Mouse (Mus musculus) left cerebral cortex, postnatal 25 days (tissue): Measurements from ENCODE around the gene Acaa1a. TPM values are rescaled to one million over a fixed set of nuclear protein-coding genes. Genes with fewer than 3 reads are reported as not detected.
A peak's percentile ranks its signal among the peaks of the same experiment; 100 is the strongest.
"Not testable (repeated sequence)": the region's sequence is repeated elsewhere in the genome, so short reads cannot be mapped to it uniquely, and the experiment has no call there.

Experiments used
- DNase-seq, 2 experiments: peaks; one replicate each; pipeline ENCODE4 v3.0.0; 2022; ENCODE audit warnings: low spot score in 2 of 2, mixed read lengths in 1 of 2
- intact Hi-C: fragments of 180-260 bp; cut with DNase I; formaldehyde crosslinking; loops from one replicate; pipeline ENCODE4 v1.15.1; 2025
- total RNA-seq, 2 experiments: library from RNA; stranded (reverse); gene quantifications; 2 replicates each; pipeline ENCODE4 v1.2.3; 2021

Gene Acaa1a
- total RNA-seq, 2 experiments from 2014 or later, result 71.4 to 72.6 TPM

DNA sequence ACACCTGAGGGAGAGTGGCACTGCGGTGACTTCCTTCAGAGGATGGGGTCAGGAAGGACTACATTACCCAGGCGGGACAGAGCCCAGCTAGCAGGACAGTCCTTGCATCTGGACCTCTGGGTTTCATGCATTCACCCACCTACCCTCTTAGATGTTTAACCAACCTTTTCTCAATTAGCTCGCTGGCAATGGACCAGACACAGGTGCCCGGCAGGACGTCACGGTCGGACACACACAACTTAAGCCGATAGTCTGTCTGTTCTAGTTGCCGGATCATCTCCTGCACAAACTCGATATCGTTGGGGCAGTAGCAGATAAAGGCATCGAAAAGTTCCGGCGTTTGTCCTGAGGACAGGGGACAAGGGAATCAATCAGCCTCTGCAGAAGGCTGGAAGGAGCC, 1.6 kb upstream of the Acaa1a start:
- no peak for DNase-seq
- intact Hi-C loops, result no loop called here

DNA sequence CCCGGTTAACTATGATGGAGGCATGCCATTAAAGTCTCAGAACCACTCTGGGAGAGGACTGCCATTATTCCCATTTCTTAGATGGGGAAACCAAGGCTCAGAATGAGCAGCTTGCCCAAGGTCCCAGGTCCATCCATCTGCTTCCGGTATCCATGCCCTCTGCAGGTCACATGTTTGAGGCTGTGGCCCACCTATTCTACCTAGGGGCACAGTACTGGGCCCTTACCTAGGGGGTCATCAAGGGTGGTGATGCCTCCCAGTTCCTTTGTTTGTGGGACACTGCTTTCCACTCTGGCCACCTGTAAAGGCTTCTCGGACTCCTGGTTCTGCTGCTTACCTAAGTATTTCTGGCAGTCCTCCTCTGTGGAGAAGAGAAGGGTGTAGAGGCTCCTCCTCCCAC, 1.1 kb upstream of the Acaa1a start:
- intact Hi-C loops, result no loop called here
- no peak for DNase-seq

DNA sequence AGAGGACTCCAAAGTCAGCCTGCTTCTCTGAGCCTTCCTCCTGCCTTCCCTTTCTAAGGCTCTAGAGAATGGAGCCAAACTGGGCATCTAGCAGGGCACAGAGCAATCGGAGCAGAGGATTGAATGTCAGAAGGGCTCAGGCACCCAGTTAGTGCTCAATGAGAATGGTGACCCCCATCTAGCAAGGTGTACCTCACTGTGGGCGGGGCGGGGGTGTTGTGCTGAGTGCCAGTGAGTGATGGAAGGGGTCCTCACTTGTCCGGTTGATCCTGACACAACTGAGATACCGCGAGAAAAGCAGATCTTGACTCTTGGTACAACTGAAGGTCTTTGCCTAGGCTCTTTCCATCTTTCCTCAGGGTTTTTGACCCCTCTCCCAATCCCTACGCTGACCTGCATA, 370 bp upstream of the Acaa1a start:
- DNase-seq, result no peak
- intact Hi-C loops, result no loop called here

DNA sequence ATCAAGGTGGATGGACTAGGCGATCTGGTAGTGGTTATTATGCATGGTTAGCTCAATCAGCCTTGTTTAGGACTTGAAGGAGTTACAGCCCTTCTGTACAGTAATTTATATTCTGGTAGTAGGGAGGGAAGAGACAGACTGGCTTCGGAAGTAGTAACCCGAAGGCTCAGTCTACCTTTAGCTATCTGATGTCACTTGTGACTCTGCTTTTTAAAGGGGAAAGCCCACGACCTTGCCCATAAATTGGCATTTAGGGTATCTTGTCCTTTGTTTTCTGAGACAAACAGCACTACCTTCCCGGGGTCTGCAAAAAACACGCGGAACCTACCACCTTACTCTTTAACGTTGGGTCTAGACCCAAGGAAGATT, 720 bp downstream of the Acaa1a start:
- intact Hi-C loops, result loop anchor here (2.0 to 10.0 kb wide), 3 partner anchors 17 to 413 kb away; partner anchors contain the start of genes Ctdspl, Dlec1 and Oxsr1
- peak in 1 of 2 experiments; percentile 14 for DNase-seq

DNA sequence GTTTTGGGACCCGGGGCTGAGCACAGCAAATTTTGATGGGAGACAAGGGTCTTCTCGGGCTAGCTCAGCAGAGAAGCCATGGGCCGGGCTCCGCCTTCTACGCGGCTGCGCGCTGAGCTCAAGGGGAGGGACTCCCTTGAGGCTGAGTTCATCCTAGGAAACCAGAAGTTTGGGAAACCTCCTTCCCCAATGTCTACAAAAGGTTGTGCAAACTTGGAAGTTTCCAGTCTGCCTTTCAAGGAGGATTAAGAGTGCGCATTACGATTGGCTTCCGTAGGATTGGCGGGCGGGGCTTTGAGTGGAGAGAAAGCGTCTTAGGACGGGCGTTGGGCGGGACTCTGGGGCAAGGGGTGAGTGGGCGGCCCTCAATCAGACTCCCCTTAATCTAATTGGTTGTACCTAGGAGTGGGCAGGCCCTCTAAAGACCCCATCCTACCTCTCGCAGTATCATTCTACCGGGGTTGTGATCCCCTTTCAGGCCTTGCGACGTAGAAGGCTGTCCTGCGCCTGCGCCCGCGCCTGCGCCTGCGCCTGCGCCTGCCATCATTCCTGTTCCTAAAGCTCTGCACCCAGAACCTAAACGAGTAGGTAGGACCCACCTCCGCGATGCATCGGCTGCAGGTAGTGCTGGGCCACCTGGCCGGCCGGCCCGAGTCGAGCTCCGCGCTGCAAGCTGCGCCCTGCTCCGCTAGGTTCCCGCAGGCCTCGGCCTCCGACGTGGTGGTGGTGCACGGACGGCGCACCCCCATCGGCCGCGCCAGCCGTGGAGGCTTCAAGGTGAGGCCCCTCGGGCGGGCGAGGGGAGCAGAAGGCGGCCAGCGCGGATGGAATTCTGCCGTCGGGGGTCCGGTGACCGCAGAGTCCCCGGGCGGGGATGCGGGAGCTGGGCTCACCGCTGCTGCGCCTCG, 1.7 kb downstream of the Acaa1a start, which contains the start of gene Myd88:
TSS of gene Myd88 (minus strand) at position 503 of the 908 bp plus-strand sequence.
- intact Hi-C loops, result loop anchor here (2.0 to 10.0 kb wide), 3 partner anchors 18 to 414 kb away; partner anchors contain the start of genes Ctdspl, Dlec1 and Oxsr1
- peak; percentile 93 to 99 for DNase-seq

DNA sequence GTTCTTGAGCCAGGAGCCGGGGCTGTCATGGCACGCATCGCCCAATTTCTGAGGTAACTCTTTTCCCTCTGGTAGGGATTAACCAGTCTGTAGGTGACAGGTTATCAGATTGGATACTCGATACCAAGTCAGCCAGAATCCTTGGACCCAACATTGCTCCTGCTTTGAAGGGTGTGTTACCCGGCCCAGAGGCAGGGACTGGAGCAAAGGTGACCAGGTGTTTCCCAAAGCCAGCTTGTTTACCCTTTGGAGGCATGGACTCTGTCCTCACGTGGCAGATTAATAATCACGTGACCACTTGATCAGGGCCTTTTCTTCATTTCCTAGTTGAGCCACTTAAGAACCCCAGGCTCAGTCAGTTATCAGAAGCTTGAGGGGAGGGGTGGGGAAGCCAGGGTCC, 3.3 kb downstream of the Acaa1a start:
- no peak for DNase-seq
- intact Hi-C loops, result loop anchor here (5.0 to 10.0 kb wide), 2 partner anchors 238 to 415 kb away; partner anchors contain the start of genes Ctdspl and Dlec1

DNA sequence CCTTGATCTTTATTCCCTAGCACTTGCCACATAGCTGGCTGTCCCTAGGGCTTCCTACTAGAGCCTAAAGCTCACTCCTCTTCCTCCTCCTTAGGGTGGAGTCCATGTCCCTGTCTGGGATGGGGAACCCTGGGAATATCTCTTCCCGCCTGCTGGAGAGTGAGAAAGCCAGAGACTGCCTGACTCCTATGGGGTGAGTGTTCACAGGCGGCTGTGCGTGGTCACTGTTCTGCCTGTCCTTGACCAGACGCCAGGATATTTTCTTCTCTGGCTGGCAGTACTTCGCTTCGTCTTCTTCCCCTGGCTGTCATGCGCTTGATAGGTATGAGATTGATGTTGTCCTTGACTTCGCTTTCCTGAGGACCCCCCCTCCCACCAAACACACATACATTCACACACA, 6.9 kb downstream of the Acaa1a start:
- intact Hi-C loops, result loop anchor here (10.0 kb wide), 1 partner anchor 242 kb away; the partner anchor contains the start of gene Dlec1
- DNase-seq, result no peak

DNA sequence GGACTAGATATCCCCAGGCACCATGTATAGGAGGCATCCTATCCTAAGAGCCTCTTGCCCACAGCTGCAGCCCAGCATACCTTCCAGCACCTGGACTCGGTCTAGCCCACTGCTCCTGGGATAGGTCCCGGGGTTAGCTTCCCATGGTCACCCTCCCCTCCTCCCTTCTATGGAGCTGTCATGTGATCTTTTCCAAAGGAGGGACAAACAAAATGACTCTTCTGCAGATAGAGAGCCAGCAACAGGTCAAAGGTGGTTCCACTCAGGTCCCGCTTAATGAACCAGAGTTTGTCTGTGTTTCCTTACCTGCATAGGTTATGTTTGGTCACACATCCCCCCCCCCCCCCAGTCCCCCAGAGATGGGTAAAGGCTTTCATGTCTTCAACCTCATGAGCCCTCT, 11.1 kb downstream of the Acaa1a start:
- no peak for DNase-seq
- intact Hi-C loops, result loop anchor here (10.0 kb wide), 1 partner anchor 196 kb away; the partner anchor contains the start of genes Acaa1b and Gm47289

DNA sequence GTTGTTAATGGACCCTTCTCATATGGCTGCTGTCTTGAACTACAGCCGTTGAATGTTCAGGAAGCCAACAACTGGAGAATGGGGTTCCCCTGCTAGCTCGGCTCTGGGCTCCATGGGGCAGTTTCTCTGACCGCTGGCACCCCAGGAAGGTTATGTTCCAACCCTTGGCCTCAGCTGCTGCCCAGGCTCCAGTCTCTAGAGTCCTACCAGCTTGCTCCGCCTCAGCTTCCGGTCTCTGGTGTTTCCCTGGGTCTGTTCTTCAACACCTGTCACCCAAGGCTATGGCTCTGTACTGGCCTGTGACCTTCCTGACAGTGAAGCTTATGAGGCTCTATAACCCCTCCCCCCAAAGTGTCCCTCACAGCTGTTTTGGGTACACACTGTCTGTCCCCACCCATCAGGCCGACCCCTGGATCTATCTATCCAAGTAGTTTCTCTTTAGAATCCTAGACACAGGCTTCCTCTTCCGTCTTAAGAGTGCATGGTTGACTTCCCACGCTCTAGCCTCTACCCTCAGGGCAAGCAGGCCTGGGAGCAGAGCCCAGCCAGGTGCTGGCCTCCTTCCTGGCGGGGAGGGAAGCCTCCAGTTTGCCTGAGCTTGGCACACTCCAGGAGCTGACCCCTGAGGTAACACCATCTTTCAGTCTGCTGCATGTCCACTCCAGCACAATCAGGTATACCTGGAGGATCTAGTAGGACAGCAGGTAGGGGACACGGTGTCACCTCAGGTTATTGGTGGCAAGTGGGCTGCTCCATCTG, 11.7 kb downstream of the Acaa1a start:
- intact Hi-C loops, result loop anchor here (10.0 kb wide), 1 partner anchor 196 kb away; the partner anchor contains the start of genes Acaa1b and Gm47289

DNA sequence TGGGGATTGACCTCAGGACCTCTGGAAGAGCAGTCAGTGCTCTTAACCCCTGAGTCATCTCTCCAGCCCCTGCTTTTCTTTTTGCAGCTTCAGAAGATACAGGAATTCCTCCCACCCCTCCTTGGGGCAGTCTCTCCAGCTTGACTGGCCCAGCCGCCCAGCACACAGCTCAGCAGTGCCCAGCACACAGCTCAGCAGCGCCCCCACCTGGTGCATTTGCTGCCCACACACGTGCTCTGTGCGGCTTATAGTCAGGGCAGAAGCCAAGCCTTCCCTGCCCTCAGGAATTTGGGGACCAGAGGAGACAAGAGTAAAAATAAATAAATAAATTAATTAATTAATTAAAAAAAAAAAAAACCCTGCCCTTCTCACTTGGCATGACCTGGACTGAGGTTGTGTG, 12.6 kb downstream of the Acaa1a start:
- intact Hi-C loops, result loop anchor here (10.0 kb wide), 1 partner anchor 197 kb away; the partner anchor contains the start of genes Acaa1b and Gm47289

More for the DNA sequence above, 11.7 kb downstream of the Acaa1a start:
- DNase-seq, result no peak

DNA sequence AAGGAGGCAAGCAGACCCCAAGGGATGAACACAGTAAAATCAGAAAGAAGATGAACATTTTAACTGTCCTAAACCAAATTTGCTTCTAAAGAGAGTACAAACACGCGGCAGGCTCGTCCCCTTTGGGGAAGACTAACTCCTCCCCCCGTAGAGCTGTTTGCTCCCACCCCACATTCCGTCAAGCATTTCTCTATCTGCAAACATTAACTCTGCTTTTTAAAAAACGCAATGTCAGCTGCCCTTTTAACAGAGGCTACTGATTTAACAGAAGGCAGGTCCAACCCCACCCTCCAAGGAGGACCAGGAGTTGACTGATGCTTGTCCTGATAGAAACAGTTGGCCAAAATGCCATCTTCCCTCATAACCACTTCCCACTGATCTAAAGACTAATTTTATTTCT, 14.4 kb downstream of the Acaa1a start:
- intact Hi-C loops, result loop anchor here (10.0 kb wide), 1 partner anchor 199 kb away; the partner anchor contains the start of genes Acaa1b and Gm47289
- no peak for DNase-seq

More for the DNA sequence above, 12.6 kb downstream of the Acaa1a start:
- peak; percentile 60 to 66 for DNase-seq

DNA sequence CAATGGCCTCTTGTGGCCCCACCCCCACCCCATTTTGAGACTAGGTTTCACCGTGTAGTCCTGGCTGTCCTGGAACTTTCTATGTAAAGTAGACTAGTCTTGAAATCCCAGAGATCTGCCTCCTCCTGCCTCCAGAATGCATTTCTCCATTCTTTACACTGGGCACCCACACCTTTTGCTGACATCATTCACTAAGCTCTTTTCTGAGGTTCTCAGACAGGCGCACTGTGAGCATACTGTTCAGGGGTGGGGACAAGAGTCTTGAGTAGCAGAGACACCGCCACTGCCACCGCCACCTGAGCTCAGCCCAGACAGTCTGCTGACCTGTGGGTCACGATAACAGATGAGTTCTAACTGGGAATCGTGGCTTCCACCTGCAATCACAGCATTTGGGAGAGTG, 16.5 kb downstream of the Acaa1a start:
- intact Hi-C loops, result loop anchor here (2.0 to 10.0 kb wide), 4 partner anchors 33 to 201 kb away; partner anchors contain the start of genes Acaa1b, Acvr2b, Gm47289 and Oxsr1
- peak in 1 of 2 experiments; percentile 62 for DNase-seq

DNA sequence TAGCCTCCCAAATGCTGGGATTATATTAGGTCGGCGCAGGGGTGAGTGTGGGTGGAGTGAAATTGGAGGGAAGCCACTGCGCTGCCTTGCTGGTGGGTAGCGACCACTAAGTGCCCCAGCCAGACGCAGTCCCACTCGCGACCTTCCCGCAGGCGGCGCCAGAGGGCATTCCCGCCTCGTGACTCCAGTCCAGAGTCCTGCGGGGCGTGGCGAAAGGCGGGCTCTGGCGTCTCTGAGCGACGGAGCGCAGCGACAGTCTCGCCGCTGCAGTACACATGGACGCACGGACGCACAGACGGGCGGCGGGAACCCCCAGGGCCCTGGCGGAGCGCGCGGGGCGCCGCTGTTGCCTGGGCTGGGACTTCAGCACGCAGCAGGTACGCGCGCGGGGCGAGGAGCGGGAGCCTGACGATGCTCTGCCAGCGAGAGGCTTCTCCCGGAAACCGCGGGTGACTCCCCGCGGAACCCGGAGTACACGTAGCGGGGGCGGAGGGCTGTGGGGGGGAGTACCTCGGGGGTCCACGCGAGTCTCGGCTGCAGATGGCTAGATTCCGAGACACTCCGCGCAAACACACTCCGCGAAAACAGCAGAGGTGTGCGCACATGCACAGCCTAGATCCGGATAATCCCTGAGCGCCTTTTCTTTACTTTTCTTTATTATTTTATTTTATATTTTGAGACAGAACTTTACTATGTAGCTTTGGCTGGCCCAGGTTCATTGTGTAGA, 18.0 kb downstream of the Acaa1a start, which contains the start of gene Xylb:
TSS of gene Xylb (plus strand) at position 51 of the 727 bp plus-strand sequence.
- intact Hi-C loops, result loop anchor here (2.0 to 10.0 kb wide), 4 partner anchors 35 to 203 kb away; partner anchors contain the start of genes Acaa1b, Acvr2b, Gm47289 and Oxsr1
- peak; percentile 87 to 88 for DNase-seq

DNA sequence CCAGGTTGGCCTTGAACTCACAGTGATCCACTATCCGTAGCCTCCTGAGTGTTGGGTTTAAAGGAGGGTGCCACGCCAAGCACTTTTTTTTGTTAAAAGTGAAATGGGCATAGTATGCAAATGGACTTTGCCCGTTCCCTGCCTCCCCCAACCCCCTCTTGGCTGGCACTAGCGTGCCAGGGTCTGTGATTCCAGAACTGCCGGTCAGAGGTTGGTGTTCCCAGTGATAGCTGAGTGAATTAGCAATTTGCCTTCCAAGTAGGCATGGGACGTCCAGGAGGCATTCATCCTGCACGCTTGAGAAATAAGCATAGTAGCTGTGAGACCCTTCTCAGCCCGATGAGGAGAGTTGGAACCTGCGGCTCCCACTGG, 18.6 kb downstream of the Acaa1a start:
- intact Hi-C loops, result loop anchor here (10.0 kb wide), 1 partner anchor 203 kb away; the partner anchor contains the start of genes Acaa1b and Gm47289
- DNase-seq, result no peak

DNA sequence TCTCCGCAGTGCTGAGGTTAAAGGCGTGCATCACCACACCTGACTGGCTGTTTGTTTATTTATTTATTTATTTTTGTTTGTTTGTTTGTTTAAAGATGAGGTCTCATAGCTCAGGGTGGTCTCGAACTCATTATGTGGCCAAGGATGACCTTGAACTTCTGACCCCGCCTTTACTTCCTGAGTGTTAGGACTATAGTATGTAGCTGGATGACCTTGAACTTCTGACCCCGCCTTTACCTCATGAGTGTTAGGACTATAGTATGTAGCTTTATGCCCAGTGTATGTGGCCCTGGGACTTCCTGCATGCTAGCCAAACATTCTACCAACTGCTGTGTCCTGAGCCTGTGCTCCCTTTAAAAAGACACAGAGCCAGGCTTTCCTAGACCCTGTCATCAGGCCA, 21.9 kb downstream of the Acaa1a start:
- intact Hi-C loops, result no loop called here
- no peak for DNase-seq

DNA sequence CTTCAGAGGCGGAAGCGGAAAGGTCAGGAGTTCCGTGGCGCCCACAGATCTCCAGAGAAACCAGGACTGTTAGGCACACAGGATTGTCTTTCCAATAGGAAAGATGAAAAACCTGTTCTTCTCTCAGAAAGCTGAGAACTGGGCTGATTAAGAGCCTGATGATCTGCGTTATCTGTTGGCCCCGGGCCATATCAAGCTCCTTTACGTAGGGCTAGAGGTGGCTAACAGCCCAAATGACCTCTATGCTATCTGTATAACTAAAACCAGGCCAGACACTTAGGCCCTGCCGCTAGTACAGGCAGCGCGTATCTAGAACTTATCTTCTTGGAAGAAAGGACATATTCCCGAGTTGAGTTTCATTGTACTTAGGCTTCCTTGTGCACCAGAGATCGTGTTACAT, 23.8 kb downstream of the Acaa1a start:
- no peak for DNase-seq
- intact Hi-C loops, result no loop called here

DNA sequence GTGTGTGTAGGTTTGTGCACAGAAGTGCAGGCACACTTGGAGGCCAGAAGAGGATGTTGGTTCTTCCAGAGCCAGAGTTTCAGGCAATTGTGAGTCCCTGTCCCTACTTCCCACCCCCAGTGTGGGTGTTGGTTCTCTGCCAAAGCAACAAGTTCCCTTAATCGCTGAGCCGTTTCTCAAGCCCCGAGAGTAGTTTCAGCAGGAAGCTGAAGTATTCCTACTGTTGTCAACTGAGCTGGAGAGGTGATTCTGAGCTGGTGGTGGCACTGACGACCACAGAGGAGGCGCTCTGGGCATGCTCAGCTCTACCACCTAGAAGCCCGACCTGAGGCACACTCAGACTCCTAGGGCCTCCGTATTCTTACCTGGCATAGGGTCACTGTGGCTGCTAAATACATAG, 25.8 kb downstream of the Acaa1a start, which contains the start of gene Slc22a14:
TSS of gene Slc22a14 (minus strand) at position 270 of the 400 bp plus-strand sequence.
- peak in 1 of 2 experiments; percentile 43 for DNase-seq
- intact Hi-C loops, result no loop called here

DNA sequence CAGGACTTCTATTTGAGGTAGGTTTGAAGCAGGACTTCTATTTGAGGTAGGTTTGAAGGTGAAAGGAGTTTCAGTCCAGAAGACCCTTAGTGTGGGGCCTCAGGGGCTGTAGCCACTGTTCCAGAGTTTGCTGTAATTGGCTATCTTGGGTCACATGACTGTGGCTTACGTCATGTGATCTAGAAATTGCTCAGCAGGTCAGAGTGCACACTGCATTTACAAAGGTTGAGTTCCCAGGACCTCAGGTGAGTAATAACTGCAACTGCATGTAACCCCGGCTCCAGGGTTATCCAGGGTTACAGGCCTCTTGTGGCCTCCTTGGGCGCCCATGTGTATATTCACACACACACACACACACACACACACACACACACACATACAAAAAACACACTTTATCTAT, 28.9 kb downstream of the Acaa1a start:
- intact Hi-C loops, result no loop called here
- no peak for DNase-seq

DNA sequence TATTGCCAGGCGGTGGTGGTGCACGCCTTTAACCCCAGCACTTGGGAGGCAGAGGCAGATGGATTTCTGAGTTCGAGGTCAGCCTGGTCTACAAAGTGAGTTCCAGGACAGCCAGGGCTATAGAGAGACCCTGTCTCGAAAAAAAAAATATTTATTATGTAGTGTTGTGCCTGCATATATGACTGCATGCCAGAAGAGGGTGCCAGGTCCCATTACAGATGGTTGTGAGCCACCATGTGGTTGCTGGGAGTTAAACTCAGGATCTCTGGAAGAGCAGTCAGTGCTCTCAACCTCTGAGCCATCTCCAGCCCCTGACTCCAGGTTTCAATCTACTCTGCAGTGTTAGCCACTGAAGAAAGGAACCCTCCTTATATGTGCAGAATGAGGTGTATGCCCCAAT, 31.3 kb downstream of the Acaa1a start:
- DNase-seq, intact Hi-C loops: not testable (repeated sequence)
